Mouse (Mus musculus): Measurements from ENCODE around the gene Tcf19.
"Not testable (repeated sequence)": the region's sequence is repeated elsewhere in the genome, so short reads cannot be mapped to it uniquely, and the experiment has no call there.

The Tcf19 gene

GRCm38 (mm10) chr17:35485702-35486101 is 30.9 kb downstream of the Tcf19 start:
- intact Hi-C loops (cut with DNase I): no loop called here

DNA sequence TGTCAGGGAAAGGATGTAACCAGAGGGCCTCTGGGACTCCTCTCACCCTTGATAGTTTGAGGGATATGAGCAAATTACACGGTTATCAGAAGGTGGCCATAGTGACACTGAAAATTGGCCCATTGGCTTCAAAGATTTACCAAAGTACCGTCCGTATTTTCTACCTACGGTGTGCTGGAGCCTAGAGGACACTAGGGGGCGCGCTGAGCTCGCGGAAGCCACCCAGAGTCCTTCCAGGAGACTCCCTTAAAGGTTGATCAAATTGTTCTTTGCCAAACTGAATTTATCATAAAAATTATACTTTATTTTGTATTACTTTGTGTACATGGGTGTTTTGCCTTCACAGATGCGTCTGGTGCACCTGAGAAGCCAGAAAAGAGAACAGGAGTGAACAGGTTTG is 32.6 kb downstream of the Tcf19 start:
- intact Hi-C loops (cut with DNase I): no loop called here

DNA sequence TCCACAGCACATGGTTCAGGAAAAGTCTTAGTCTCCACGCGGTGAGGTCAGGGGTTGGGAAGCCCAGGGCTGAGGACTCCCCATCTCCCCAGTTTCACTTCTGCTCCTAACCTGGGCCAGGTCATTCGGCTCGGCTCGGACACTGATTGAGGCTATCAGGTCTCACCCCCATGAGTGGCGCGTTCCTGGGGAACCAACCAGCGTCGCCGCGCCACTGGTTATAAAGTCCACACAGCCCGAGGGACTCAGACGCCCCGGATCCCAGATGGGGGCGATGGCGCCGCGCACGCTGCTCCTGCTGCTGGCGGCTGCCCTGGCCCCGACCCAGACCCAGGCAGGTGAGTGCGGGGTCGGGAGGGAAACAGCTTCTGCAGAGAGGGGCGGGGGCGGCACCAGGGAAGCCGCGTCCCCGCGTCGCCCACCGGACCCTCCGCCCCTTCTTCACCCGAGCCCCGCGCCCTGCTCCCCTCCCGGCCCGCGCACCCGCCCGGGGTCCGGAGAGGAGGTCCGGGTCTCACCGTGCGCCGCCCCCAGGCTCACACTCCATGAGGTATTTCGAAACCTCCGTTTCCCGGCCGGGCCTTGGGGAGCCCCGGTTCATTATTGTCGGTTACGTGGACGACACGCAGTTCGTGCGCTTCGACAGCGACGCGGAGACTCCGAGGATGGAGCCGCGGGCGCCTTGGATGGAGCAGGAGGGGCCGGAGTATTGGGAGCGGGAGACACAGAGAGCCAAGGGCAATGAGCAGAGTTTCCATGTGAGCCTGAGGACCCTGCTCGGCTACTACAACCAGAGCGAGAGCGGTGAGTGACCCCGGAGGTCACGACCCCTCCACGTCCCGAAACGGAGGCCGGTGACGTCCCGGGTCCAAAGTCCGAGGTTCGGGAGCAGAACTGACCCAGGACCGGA is 46.5 kb downstream of the Tcf19 start, which contains the start of gene H2-Q10:
TSS of gene H2-Q10 (plus strand) at position 248 of the 910 bp plus-strand sequence.
- intact Hi-C loops (cut with DNase I): no loop called here

- intact Hi-C loops (cut with DNase I): not testable (repeated sequence)
These were observed 47.7 kb downstream of the Tcf19 start for GRCm38 (mm10) chr17:35468936-35469335.

DNA sequence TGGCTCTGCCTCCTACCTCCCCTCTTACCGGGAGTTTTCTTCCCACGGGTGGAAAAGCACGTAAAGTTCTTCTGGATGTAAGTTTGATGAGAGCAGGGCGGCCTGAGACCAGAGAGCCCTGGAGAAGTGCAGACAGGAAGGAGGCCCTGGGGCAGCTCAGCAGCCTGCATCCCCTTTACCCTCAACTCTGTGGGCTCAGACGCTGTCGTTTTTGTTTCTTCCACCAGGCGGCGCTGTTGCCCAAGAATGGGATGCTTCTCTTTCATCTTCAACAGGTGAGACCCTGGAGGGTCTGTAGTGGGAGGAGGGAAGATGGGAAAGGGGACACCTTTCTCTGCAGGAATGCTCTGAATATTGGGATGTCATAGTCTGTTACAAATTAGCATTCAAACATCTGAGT is 51.0 kb downstream of the Tcf19 start:
- intact Hi-C loops (cut with DNase I): not testable (repeated sequence)

All from adrenal gland (tissue).